Mouse (Mus musculus) cerebellum, adult 2 months (tissue): ENCODE measurements around the gene Hist1h3f.

Source experiments
- CTCF ChIP-seq: fragments of 200-500 bp; IDR thresholded peaks from 2 replicates; pipeline ENCODE4 v1.5.1; 2011; ENCODE audit warnings: low read depth, mild to moderate bottlenecking, control low read depth, low read length, moderate library complexity, borderline replicate concordance; ENCODE audit not compliant: insufficient read depth
- POLR2A ChIP-seq: fragments of 200-500 bp; IDR thresholded peaks from 2 replicates; pipeline ENCODE4 v1.6.1; 2011; ENCODE audit warnings: low read length, control low read depth, borderline replicate concordance; ENCODE audit not compliant: insufficient read depth

DNA sequence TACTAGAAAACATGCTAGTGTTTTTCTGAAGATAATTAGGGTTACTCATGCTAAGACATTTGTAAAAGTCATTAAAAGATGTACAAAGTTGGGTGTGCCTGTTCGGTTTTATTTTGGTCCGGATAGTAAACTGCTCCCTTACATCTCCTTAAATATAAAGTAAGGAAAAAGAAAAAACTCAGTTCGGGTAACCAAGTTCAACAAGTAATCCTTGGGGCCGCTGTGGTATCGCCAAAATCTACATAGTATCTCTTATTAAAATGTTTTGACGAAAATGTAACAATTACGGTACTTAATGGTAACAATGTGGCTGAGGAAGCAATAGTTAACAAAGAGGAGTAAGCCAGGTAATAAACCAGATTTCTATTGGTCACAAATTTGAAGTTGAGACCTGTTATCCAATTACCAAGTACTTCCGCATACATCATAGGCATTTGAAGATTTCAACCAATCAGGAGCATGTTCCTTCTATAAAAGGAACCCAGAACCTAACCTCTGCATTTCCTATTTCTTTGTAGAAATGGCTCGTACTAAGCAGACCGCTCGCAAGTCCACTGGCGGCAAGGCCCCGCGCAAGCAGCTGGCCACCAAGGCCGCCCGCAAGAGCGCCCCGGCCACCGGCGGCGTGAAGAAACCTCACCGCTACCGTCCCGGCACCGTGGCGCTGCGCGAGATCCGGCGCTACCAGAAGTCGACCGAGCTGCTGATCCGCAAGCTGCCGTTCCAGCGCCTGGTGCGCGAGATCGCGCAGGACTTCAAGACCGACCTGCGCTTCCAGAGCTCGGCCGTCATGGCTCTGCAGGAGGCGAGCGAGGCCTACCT is at the start of gene Hist1h3f:
- TF ChIP-seq POLR2A = peak; percentile 84; the same call in 1 of the 2 replicates
- no peak for TF ChIP-seq CTCF
